Mouse (Mus musculus): ENCODE data around the gene Ppp1r16b.

Ppp1r16b gene

GRCm38 (mm10) chr2:158770126-158770757 lies 105.0 kb downstream of the Ppp1r16b start:
- no peak for DNase-seq

GRCm38 (mm10) chr2:158771066-158771763 lies 106.0 kb downstream of the Ppp1r16b start:
- DNase-seq: no peak

GRCm38 (mm10) chr2:158772808-158773207 lies 107.6 kb downstream of the Ppp1r16b start:
- DNase-seq: no peak

GRCm38 (mm10) chr2:158774886-158775285 lies 109.7 kb downstream of the Ppp1r16b start:
- DNase-seq: no peak

- no peak for DNase-seq
Measured at GRCm38 (mm10) chr2:158776716-158777115, 111.5 kb downstream of the Ppp1r16b start.

- no peak for DNase-seq
Measured at GRCm38 (mm10) chr2:158777490-158777889, 112.3 kb downstream of the Ppp1r16b start.

GRCm38 (mm10) chr2:158778349-158778748 lies 113.2 kb downstream of the Ppp1r16b start:
- DNase-seq: no peak

GRCm38 (mm10) chr2:158781126-158781525 lies 115.9 kb downstream of the Ppp1r16b start:
- DNase-seq: no peak

GRCm38 (mm10) chr2:158786927-158787795 lies 122.0 kb downstream of the Ppp1r16b start:
- DNase-seq: no peak

- DNase-seq: peak; percentile 95
Measured at GRCm38 (mm10) chr2:158794494-158795004, 129.4 kb downstream of the Ppp1r16b start, which contains the start of gene Dhx35. Gene Dhx35 (plus strand): TSS chr2:158794807.

- no peak for DNase-seq
Measured at GRCm38 (mm10) chr2:158795043-158795442, 129.8 kb downstream of the Ppp1r16b start.

GRCm38 (mm10) chr2:158795875-158796274 lies 130.7 kb downstream of the Ppp1r16b start:
- DNase-seq: no peak

GRCm38 (mm10) chr2:158799328-158799727 lies 134.1 kb downstream of the Ppp1r16b start:
- DNase-seq: no peak

- DNase-seq: no peak
Measured at GRCm38 (mm10) chr2:158800788-158801187, 135.6 kb downstream of the Ppp1r16b start.

GRCm38 (mm10) chr2:158803575-158803974 lies 138.4 kb downstream of the Ppp1r16b start:
- DNase-seq: no peak

- no peak for DNase-seq
Measured at GRCm38 (mm10) chr2:158815686-158816085, 150.5 kb downstream of the Ppp1r16b start.
